Mouse (Mus musculus) T-helper 17 cell (primary cell): ENCODE results near the gene Mmel1.

Experiments used
- in situ Hi-C, 2 experiments: fragments of 300-600 bp; cut with MboI, MseI; formaldehyde crosslinking; loops; 1 replicate in 1 of 2; 2 replicates in 1 of 2; pipeline ENCODE4 v1.15.1; 2025; ENCODE audit warnings: high pct_unique_total_duplicates in 2 of 2

Mmel1 gene

DNA sequence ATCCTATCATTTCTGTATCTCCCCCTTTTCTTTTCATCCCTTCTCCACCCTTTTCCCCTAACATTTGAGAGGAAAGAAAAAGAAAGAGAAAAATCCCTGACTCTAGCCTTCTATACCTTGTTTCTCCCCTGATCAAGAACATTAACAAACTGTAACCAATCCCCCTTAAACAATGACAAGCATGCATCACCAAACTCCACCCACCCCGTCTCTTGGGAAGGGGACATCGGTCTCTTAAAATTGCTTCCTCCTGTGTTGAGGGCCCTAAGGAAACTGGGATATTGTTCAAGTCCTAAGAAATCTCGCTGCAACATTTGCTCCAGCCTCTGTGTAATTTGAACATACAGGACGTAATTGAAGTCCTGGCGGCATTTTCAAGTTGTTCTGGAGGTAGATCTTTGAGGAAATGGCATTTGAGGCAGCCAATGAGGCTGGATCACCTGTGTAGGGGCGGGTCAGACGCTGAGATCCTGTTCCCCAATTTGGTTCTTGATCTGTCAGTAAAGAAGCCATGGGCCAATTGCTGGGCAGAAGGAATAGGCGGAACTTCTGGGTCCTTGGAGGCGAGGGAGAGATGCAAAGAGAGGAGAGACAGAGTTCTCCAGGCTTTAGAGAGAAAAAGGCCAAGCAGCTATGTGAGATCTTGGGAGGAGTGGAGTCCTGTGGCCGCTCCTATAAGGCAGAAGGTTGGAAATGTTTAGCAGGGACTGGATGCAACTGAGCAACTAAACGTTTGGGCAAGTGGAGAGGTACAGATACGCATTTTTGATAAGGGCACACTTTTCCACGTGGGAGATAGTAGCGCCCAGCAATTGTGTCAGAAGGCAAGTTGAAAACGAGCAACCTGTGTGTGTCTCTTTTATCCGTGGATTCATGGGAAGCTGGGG, 35.0 kb downstream of the Mmel1 start:
- in situ Hi-C loops, result no loop called here

DNA sequence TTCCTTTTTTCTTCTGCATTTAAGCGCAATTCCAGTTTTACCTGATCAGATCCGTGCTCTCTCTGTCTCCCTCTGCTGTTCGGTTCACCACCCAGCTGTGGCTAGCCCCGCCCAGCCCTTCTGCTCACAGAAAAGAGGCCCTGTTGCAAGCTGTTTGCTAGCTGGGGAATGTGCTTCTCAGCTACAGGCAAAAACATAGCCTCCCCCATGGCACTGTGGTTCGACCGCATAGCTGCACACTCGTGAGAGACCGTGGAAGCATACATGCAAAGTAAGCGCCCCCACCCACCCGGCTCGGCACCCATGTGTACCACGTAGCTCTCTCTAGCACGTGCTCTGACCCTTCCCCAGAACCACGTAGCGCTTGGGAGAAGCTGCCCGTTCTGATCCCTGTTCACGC, 38.4 kb downstream of the Mmel1 start:
- in situ Hi-C loops, result no loop called here

GRCm38 (mm10) chr4:154908490-154908889, 39.1 kb downstream of the Mmel1 start:
- in situ Hi-C loops, result no loop called here

GRCm38 (mm10) chr4:154910606-154911522, 41.5 kb downstream of the Mmel1 start:
- in situ Hi-C loops, result no loop called here

DNA sequence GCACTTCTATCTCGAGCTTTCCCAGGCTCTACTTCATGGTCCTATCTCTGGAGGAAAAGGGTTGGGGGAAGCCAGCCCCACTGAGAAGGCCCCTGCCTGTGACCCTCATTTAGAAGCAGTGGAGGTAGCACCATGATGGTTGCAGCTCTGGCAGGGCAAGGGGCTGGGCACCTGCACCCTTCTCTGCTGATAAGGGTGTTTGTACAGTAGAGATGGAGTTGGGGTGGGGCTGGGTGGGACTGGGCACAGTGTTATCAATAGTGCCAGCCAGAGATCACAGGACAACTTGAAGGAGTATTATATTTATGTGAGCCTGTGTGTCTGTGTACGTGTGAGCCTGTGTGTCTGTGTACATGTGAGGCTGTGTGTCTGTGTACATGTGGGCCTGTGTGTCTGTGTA, 42.3 kb downstream of the Mmel1 start:
- in situ Hi-C loops, result no loop called here

DNA sequence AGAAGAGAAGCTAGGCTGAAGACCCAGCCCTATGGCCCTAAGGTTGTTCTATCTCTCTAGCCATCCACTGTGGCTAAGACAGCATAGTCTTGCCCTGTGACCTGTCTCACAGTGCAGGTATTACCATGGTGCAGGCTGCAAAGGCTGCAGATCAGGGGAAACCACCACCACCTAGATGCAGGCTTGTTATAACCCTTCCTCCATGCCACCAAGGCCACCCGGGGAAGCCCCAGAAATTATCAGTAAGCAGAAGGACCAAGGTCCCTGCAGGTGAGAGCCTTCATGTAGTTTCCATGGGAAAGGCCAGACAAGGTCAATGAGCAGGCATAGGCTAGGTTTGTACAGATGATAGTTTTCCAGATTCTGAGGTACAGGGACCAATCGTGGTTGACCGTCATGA, 44.5 kb downstream of the Mmel1 start:
- in situ Hi-C loops, result no loop called here

DNA sequence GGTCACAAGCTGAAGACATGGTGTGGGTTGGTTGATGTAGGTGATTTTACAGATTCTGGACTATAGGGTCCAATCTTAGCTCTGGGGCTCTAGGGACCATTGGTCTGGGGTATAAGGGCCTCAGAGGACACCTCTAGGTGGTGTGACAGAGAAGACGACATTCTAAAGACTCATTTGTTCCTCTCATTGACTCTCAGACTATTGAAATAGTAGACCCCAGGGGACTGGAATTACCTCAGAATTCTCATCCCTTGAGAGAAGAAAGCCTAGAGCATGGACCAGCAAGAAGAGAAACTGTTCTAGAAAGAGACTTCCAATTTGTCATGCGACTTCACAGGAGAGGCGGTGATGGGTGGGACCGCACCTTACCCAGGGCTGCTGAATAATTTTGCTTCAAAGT, 44.9 kb downstream of the Mmel1 start:
- in situ Hi-C loops, result no loop called here

GRCm38 (mm10) chr4:154914707-154915106, 45.3 kb downstream of the Mmel1 start:
- in situ Hi-C loops, result no loop called here

GRCm38 (mm10) chr4:154915286-154915685, 45.9 kb downstream of the Mmel1 start:
- in situ Hi-C loops, result no loop called here

DNA sequence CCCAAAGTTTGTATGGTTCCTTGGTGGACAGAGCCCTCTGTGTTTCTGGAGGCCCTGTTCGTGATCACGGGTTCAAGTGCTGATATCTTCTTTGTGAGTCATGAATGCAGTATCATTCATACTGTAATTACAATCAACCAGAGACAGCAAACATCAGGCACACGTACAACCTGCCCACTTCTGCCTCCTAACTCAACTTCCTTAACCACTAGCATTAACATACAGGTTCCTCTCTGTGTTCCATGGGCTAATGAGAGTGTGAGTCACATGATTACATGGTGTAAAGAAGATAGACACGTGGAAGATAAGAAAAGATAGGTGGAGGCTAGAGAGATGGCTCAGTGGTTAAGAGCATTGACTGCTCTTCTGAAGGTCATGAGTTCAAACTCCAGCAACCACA, 47.3 kb downstream of the Mmel1 start:
- in situ Hi-C loops, result no loop called here

- in situ Hi-C loops, result no loop called here
Measured at GRCm38 (mm10) chr4:154922291-154922690, 52.9 kb downstream of the Mmel1 start.

- in situ Hi-C loops, result no loop called here
Measured at GRCm38 (mm10) chr4:154922931-154923330, 53.5 kb downstream of the Mmel1 start.

- in situ Hi-C loops, result loop anchor here in 1 of 2 experiments (25.0 kb wide), 1 partner anchor 1488 kb away; no protein-coding TSS in a partner anchor
Measured at GRCm38 (mm10) chr4:154925413-154925812, 56.0 kb downstream of the Mmel1 start.

DNA sequence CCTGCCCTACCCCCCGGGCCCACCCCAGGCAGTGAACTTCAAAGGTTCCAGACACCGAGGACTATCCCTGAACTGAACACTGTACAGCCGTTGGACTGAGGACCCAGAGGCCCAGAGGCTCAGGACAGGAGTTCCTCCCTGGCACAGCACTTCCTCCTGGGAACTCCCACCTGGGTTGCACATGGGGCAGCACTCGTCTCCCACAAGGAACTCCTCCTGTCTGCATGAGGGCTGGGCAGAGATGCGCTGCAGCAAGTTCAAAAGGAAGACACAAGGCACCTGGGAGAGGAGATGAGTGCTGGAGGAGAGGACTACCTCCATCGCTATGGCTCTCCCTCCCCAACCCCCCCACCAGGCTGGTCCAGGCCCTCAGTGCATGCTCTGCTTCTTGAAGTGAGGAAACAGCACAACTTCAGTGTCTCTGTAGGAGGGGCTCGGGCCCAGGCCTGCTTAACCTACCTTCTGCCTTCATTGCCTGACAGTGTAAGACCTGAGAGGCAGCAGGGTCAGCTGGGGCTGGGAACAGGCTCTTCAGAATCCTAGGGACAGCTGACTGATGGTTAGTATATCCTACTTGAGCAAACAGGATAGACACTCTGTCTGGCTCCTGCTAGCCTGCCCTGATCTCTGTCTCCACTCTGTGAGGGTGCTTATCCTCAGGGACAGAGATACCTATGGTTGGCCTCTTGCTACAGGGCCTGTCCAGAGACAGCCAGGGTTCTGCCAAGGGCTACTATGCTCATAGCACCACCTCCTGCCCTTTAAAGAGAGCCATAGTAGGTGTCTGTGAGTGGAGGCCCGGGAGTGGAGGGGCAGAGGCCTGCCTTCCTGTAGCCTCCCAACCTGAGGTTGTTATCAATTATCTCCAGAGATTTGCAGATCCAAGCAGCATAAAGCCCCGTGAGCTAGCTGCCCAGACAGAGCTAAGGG, 57.8 kb downstream of the Mmel1 start:
- in situ Hi-C loops, result loop anchor here in 1 of 2 experiments (25.0 kb wide), 1 partner anchor 1490 kb away; no protein-coding TSS in a partner anchor

DNA sequence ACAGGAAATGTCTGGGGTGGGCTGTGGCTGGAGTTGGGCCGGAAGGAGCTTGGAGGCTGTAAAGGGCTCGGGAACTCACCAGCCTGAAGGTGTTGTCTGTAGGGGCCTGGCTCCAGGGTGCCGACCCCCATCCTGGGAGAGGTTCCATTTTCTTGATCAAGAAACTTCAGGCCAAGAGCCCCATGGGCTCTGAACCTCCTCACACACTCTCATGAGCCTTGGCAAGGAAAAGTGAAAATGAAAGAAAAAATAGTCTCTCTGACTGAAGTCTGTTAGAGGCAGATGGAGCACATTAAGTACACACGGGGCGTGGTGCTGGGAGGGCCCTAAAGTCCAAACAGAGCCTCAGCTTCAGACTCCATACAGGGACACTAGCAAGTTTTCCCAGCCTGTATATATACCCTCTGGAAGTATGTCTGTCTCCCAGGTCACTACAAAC, 58.5 kb downstream of the Mmel1 start:
- in situ Hi-C loops, result loop anchor here in 1 of 2 experiments (25.0 kb wide), 1 partner anchor 1491 kb away; no protein-coding TSS in a partner anchor

DNA sequence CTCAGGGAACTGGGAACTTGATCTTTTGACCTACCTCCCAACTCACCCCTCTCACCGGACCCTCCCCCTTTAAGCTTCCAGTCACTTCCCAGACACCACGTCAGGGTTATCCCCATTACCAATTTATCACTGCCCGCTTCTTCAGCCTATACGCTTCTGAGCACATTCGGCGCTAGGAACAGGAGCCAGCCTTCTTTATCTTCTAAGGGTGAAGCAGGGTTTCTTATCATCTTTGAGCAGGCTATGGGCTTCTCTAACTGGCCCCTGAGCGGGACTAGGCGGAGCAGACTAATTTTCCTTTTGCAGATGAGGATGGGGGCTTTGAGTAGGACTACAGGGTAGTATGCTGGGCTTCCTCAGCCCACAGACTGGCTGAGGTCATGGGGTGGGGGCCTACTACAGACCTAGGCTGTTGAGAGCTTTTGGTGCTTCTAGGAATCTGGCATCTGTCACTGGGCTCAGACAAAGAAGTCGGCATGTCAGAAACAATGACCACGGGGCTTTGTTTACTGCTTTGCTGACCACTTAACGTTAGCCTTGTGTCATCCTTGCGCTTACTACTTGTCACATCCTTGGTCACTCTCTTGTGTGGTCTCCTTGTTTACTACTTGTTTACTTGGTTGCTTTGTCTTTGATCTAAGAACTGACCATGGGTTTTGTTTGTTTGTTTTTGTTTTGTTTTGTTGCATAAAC, 59.2 kb downstream of the Mmel1 start, which contains the start of gene Tnfrsf14:
Tnfrsf14 (minus strand) TSS at position 169 of the 693 bp plus-strand sequence.
- in situ Hi-C loops, result loop anchor here in 1 of 2 experiments (25.0 kb wide), 1 partner anchor 1491 kb away; no protein-coding TSS in a partner anchor

DNA sequence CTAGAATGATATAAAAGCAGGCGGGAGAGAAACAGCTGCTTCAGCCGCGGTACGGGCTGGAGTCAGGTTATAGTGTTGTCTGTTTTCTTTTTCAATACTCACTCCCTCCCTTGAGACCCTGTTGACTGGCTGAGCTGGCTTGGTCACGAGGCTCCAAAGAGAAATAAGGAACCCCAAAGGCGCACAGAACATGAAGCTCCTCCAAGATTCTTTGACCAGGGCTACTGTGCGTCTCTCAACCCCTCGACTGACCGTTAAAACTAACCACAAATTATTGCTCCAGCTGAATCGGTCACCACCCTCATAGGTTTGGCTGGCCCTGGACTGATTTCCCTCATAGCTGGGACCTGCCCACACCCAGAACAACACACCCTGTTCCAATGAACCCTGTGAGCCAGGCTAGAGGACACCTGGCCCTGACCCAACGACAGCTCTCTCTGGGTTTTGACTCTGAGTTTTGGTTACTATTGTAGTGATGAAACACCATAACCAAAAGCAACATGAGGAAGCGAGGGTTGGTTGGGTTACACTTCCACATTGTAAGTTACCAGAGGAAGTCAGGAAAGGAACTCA, 59.8 kb downstream of the Mmel1 start:
- in situ Hi-C loops, result loop anchor here in 1 of 2 experiments (25.0 kb wide), 1 partner anchor 1492 kb away; no protein-coding TSS in a partner anchor

- in situ Hi-C loops, result loop anchor here in 1 of 2 experiments (25.0 kb wide), 1 partner anchor 1496 kb away; no protein-coding TSS in a partner anchor
Measured at GRCm38 (mm10) chr4:154933306-154933907, 64.0 kb downstream of the Mmel1 start.

DNA sequence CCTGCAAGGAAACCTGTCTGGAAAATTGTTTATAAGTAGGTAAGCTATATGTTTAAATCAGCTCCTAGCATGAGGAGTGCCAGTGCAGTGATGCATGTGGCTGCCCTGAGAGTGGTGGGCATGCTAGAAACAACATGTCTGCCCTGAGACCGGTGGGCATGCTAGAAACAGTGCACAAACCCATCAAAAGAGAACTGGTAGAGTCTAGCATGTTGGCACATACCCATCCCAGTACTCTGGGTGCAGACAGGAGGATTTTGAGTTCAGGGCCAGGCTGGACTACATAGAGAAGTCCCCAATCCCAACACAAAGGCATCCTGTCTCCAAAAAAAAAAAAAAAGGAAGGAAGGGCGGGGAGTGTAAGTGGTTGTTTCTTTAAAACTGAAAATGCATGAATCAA, 65.4 kb downstream of the Mmel1 start:
- in situ Hi-C loops, result loop anchor here in 1 of 2 experiments (25.0 kb wide), 1 partner anchor 1497 kb away; no protein-coding TSS in a partner anchor
